Mouse (Mus musculus) natural killer cell, adult 2 months (primary cell): Measurements from ENCODE around the gene Lmna.
A peak's percentile ranks its signal among the peaks of the same experiment; 100 is the strongest.

Experiments
- DNase-seq, 2 experiments: peaks; one replicate each; pipeline ENCODE4 v3.0.0; 2022; ENCODE audit warnings: low spot score in 2 of 2

Lmna gene

GRCm38 (mm10) chr3:88500655-88501365, 8.9 kb downstream of the Lmna start:
- DNase-seq: no peak

- DNase-seq: no peak
Measured at GRCm38 (mm10) chr3:88500087-88500486, 9.7 kb downstream of the Lmna start.

DNA sequence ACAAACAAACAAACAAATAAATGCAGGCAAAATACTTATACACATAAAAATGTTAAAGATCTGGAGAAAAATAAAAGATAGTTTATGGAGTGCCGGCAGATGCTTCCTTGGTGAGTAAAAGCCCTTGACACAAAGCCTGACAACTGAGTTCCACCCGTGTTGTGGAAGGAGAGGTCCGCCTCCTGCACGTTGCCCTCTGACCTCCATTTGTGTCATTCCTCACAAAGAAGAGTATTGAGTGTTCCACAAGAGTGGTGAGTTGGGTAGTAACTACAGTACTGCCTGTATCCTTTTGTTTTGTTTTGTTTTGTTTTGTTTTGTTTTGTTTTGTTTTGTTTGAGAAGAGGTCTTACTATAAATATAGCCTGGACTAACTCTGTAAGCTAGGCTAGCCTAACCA, 10.2 kb downstream of the Lmna start:
- DNase-seq: no peak

DNA sequence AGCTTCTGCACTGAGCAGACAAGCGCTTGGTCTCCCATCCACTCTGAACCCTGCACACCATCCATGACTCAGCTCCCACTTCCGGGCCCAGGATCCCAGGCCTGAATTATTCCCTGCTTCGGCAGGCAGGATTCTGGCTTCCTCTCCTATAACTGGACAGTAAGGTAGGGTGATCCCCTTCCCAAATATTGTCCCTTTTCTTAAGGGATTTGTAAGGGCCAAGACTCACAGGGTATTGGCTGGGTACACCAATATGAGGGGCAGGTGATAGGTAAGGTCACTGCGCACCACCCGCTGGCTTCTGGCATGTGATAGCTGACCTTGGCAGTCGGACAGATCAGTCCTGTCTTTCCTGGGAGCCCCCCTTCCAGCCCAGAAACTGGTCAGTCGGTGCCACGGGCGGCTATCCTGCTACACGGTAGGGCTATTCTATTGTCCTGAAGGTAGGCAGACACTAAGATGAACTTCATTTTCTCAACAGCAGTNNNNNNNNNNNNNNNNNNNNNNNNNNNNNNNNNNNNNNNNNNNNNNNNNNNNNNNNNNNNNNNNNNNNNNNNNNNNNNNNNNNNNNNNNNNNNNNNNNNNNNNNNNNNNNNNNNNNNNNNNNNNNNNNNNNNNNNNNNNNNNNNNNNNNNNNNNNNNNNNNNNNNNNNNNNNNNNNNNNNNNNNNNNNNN, 13.9 kb downstream of the Lmna start:
- no peak for DNase-seq

- no peak for DNase-seq
Measured at GRCm38 (mm10) chr3:88494836-88495628, 14.7 kb downstream of the Lmna start.

DNA sequence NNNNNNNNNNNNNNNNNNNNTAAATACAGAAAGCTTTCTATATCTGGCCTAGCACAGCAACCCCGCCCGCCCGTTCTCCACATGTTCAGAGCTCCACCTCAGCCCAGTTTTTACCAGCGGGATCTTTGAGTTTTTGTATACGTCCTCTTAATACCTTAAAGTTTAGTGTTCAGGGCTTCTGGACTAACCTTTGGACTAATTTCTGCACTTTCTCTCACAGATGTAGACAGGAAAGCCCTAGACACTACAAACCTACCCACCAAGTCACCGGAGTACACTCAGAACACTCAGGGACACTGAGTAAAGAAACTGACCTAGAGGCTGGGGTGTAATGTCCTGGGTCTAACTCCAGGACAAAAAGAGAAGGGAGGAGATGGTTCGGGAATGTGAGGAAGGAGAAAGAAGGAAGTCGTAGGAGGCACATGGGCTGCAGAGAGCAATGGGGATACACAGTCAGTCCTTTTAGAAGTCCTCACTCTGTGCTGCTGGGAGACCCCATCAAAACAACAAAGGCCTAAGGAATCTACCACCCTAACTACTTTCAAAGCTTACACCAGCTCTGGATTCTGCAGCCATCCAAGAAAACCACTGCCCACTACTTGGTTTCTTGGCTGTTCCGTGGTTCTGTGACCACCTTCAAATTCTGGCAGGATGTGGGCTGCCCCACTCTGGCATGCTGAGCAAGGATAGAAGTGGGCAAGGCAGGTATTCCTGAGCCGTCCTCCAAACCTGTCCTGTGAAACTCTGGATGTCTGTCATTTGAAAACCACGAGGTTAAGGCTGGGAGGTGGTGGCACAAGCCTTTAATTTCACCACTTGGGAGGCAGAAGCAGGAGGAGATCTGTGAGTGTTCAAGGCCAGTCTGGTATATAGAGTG, 15.8 kb downstream of the Lmna start:
- DNase-seq: no peak

GRCm38 (mm10) chr3:88487396-88487795, 22.4 kb downstream of the Lmna start:
- DNase-seq: no peak

DNA sequence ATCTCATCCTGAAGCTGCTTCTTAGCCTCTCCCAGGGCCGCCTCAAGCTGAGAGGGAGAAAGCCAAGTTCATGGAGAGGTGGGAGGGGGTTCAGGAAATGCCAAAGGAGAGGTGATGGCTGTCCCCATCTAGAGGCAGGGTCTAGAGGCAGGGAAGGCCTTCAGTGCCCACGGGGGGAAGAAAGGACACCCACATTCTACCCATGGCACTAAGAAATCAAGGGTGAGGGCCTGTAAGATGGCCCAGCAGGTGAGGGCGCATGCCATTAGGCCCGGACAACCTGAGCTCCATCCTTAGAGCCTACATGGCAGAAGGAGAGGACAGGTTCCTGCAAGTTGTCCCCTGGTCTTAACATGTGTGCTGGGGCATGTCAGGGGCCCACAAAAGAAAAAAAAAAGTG, 22.9 kb downstream of the Lmna start:
- DNase-seq: no peak

GRCm38 (mm10) chr3:88486043-88486442, 23.7 kb downstream of the Lmna start:
- DNase-seq: no peak

DNA sequence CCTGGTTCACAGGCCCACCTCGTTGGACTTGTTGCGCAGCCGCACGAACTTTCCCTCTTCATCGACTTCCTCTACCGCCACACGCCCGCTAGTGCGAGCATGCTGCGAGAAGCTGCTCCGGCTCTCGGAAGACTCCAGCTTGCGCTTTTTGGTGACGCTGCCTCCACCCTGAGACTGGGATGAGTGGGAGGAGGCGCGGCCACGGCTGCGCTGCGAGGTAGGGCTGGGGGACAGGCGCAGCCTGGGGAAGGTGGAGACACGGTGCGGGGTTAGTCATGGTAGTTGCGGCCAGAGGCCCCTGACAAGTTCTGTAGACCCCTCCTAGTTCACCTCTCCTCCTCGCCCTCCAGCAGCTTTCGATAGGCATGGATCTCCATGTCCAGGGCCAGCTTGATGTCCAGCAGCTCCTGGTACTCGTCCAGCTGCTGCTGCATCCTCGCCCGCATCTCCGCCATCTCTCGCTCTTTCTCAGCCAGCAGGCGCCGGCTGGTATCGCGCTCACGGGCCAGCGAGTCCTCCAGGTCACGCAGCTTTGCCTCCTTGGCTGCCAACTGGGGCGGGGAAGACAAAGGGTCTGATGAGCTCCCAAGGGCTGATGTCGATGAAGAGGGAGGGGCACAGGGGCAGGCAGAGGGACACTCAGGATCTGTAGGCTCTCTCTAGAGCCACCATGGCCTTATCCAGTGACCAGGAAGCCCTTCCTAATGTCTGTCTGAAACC, 25.0 kb downstream of the Lmna start:
- peak in 1 of 2 experiments; percentile 45 for DNase-seq

DNA sequence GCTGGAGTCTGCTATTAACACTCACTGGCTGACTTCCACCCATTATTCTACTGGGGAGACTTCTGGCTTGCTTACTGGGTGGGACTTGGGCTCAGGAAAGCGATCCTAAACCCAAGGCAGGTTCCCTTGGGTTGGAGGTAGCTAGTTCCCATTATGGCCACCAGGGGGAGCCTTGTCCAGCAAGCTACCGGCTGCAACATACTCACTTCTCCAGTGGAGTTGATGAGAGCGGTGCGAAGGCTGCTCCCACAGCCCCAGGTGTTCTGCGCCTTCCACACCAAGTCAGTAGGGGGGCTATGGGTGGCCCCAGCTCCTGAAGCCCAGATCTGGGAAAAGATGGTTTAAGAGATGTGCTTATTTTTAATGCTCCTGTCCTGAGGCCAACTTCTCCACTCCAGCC, 26.1 kb downstream of the Lmna start:
- peak; percentile 71 to 81 for DNase-seq

DNA sequence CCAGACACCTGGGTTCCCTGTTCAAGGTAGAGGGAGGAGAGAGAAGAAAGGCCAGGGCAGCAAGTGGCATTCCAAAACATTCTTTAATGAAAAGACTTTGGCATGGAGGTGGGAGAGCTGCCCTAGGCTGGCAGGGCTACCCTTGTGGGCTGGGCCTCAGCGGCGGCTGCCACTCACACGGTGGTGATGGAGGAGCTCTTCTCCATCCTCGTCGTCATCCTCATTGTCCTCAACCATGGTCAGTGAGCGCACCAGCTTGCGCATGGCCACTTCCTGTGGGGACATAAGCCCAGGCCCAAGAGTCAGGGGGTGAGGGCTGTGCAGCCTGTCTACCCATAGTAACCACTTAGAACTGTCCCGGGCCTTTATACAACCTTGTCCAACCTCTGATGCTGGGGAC, 26.6 kb downstream of the Lmna start:
- no peak for DNase-seq

DNA sequence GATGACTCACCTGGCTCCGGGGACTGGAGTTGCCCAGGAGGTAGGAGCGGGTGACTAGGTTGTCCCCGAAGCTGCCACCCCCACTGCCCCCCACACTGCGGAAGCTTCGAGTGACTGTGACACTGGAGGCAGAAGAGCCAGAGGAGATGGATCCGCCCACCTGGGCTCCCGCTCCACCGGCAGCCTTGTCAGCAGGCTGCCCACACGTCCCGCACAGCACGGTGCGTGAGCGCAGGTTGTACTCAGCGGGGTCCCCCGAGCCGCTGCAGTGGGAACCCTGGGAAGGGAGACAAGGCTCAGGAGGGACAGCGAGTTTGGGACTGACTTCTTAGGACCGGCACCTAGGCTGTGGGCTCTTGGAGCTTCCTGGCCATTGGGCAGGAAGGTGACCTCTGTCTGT, 27.4 kb downstream of the Lmna start:
- no peak for DNase-seq

DNA sequence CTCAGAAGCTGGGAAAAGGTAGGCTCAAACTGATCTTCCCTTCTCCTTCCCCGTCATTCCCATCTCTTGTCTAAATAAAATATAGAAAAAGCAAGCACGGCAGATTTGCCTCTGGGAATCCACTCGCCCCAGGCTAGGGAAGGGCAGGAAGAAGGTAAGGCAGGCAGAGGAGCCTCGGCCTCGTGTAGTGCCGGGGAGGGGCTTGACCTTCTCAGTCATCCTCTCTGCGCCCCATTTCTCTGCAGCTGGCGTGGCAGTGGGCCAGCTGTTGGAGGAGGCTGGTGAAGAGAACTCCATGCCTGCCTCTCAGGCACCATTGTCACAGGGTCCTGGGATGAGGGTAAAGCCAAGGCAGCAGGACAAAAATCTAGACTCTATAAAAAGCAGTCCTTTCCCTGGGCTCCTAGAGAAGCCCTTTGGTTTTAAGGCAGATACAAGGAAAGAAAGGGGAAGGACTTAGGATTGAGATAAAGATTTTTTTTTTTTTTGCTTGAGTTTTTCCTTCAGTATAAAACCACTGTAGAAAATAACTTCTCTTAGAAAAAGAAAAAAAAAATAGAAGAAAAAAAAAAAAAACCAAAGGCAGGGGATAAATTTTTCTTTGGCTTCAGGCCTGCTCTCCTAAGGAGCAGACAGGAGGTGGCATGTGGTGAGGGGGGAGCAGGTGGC, 28.2 kb downstream of the Lmna start:
- no peak for DNase-seq

DNA sequence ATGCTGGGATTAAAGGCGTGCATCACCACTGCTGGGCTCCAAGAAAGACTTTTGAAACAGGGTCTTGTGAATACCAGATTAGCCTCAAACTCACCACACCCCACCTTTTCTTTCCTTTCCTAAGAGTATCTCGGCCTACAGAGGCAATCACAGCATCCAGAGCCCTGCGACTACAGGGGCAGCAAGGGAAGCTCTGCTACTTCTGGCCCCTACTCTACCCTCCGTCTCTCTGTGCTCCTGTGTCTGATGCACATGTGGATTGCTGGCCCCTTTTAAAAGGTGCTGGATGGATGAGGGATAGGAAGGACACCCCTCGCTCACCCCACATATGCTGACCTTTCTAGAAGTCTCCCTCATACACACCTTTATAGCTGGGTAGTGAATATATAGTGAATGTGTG, 29.1 kb downstream of the Lmna start:
- DNase-seq: no peak

DNA sequence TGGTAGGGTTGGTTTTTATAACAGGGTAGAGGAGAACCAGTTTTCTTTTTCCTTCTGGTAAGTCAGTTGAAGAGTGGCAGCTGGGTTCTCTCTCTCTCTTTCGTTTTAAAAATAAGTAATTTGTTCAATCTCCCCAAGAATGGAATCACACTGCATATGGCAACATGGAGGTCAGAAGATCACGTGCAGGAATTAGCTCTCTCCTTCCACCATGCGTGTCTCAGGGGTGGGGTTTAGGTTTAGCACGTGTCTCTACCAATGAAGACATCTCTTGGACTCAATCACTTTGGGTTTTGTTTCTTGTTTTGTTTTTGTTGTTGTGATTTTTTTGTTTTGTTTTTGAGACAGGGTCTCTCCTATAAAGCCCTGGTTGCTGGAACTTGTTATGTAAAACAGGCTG, 29.9 kb downstream of the Lmna start:
- DNase-seq: no peak

GRCm38 (mm10) chr3:88479163-88479562, 30.6 kb downstream of the Lmna start:
- no peak for DNase-seq

GRCm38 (mm10) chr3:88477735-88478134, 32.0 kb downstream of the Lmna start:
- DNase-seq: peak; percentile 68 to 77

DNA sequence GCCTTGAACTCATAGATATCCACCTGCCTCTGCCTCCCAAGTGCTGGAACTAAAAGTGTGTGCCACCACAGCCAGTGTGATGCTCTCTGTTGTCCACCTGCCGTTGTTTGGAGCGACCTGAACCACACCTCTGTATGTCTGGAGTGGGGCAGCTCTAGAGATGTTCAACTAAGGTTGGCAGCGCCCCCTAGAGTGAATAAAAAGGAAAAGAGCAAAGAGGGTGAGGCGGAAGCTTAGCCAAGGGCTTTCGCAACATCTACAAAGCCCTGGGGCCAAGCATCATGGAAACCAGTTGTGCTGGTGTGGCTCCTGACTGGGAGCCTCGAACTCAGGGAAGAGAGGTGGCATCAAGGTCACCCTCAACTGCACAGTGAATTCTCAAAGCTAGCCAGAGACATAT, 33.4 kb downstream of the Lmna start:
- no peak for DNase-seq

DNA sequence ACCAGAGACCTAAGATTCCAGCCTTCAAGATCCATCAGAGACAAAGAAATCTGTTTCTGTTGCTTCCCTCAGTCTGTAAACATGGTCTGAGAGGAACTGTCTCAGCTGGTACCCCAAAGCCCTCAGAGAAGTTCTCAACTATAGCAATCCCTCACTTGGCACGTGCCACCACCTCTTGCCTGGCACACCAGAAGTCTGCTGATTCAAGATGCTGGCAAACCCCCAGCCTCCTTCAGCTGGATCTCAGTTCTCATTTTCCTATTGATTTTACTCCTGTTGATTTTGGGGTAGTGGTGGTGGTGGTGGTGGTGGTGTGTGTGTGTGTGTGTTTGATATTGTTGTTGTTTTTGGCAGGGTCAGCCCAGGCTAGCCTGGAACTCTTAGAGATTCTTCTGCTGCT, 36.2 kb downstream of the Lmna start:
- DNase-seq: no peak

DNA sequence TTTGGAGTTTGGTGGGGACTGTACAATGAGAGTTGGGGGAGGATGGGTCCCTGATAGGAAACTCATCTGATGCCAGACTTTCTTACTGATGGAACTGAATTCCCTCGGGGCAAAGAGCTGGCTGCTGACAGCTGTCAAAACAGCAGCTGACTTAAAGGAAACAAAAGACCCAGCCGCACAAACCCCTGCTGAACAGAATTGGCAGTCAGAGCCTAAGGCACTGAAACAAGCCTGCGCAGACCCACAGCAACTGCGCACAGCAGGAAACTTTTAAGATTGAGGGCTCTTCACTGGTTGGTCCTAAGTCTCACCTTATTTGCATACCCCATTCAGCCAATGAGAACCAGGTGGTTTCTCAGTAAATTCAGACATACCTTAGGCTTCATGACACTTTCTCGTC, 36.7 kb downstream of the Lmna start:
- no peak for DNase-seq
